Mouse (Mus musculus): Measurements from ENCODE around the gene Insl5. TPM values are rescaled to one million over a fixed set of nuclear protein-coding genes. Genes with fewer than 3 reads are reported as not detected.

Insl5 gene
- under 1 TPM in 1 of 2 experiments, not detected in 1; 0.30 TPM for polyA plus RNA-seq (2012; fragmentation: generic; extraction: Trizol)

DNA sequence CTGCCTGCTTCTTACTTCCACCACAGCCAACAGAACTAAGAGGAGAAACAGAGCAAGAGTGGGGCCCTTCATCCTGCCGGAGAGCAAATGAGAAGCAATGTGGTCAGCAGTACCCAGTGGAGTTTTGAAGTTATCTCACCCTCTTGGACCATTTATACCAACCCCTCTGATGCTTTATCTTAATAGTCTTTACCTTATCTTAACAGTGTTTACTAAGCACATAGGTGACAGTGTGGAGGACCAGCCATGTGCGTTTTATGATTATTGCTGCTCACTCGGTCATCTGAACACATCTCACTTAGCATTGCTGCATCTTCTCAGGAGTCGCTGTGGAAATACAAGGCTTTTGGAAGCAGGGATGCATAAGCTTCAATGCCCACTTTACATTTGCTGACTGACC is at the start of gene Insl5:
Gene Insl5, minus strand, starts transcription at position 222 of the 400 bp plus-strand sequence.

DNA sequence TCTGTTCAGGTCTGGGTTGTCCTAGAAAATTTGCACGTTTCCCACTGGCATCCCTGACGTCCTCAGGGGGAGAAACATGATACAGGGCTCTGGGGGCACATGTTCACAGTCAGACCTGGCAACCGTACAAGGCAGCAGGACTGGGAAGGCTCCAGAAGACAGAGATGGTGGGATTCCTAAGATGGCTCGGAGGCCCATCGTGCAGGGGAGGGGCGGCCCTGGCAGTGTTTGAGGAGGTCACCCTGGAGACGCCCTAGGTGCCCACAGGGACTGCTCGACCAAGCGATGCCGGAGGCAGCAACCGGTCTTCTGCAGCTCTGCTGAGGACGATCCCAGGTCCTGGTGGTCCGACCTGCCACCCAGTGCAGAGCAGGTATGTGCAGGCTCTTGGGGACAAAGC is 48.2 kb downstream of the Insl5 start, which contains the start of gene Tctex1d1:
Gene Tctex1d1, plus strand, starts transcription at position 167 of the 400 bp plus-strand sequence.

Other genes with a start within 250 kb of the Insl5 start
- not detected for gene Tctex1d1, start 48.2 kb downstream of the Insl5 start, polyA plus RNA-seq (2012; fragmentation: generic; extraction: Trizol)
- gene Mier1, start 87.5 kb upstream of the Insl5 start, polyA plus RNA-seq (2012; fragmentation: generic; extraction: Trizol), result 1 to 10 TPM; 1.6 to 7.5 TPM
- gene Wdr78, start 87.7 kb upstream of the Insl5 start, polyA plus RNA-seq (2012; fragmentation: generic; extraction: Trizol), result 1 to 10 TPM in 1 of 2 experiments, under 1 TPM in 1; 0.15 to 1.1 TPM
- 1 to 10 TPM; 1.2 to 3.0 TPM for gene Slc35d1, start 188.3 kb upstream of the Insl5 start, polyA plus RNA-seq (2012; fragmentation: generic; extraction: Trizol)

All from C3H10T1/2 (cell line).